Mouse (Mus musculus) cerebellum, adult 18-20 months (tissue): ENCODE measurements around the gene Mpeg1.

Experiments used
- DNase-seq, 2 experiments: peaks; one replicate each; pipeline ENCODE4 v3.0.0; 2021

The Mpeg1 gene

GRCm38 (mm10) chr19:12493453-12494186 lies 33.0 kb downstream of the Mpeg1 start:
- DNase-seq = no peak

GRCm38 (mm10) chr19:12494187-12494458 lies 33.5 kb downstream of the Mpeg1 start:
- DNase-seq = no peak

- no peak for DNase-seq
Observed at GRCm38 (mm10) chr19:12494972-12495535, 34.5 kb downstream of the Mpeg1 start.

- no peak for DNase-seq
Observed at GRCm38 (mm10) chr19:12496241-12496640, 35.7 kb downstream of the Mpeg1 start.

- no peak for DNase-seq
Observed at GRCm38 (mm10) chr19:12497909-12498308, 37.3 kb downstream of the Mpeg1 start.

- no peak for DNase-seq
Observed at GRCm38 (mm10) chr19:12498321-12498720, 37.7 kb downstream of the Mpeg1 start.

GRCm38 (mm10) chr19:12498941-12499340 lies 38.4 kb downstream of the Mpeg1 start:
- DNase-seq = no peak

GRCm38 (mm10) chr19:12499485-12499884 lies 38.9 kb downstream of the Mpeg1 start:
- DNase-seq = no peak

- DNase-seq = peak; percentile 48 to 67
Observed at GRCm38 (mm10) chr19:12500124-12500523, 39.5 kb downstream of the Mpeg1 start.

- DNase-seq = peak; percentile 63 to 71
Observed at GRCm38 (mm10) chr19:12500881-12501311, 40.3 kb downstream of the Mpeg1 start.

- peak; percentile 94 to 96 for DNase-seq
Observed at GRCm38 (mm10) chr19:12501370-12502347, 41.1 kb downstream of the Mpeg1 start, which contains the start of gene Dtx4. Gene Dtx4, minus strand, starts transcription at chr19:12501454.

- DNase-seq = no peak
Observed at GRCm38 (mm10) chr19:12502756-12503155, 42.2 kb downstream of the Mpeg1 start.

GRCm38 (mm10) chr19:12514621-12515020 lies 54.0 kb downstream of the Mpeg1 start:
- DNase-seq = no peak
